ENCODE assay signal across 13 mouse cellular contexts in genomic region chr7:37474284-37474683, GRCm38 (mm10).
"Had no signal": no experiment of that assay in that cellular context is flagged by ENCODE, and none has a peak within 500 bp of the region (broad histone marks: within the 10 kb centered on the region; RNA-seq: fewer than 3 reads in every experiment).

No protein-coding gene starts in this region.

- H3K27ac ChIP-seq: limb, embryonic 13.5 days; liver, embryonic 14.5 days; neural tube, embryonic 13.5 days had no signal

- H3K9ac ChIP-seq: limb, embryonic 13.5 days; liver, embryonic 14.5 days; neural tube, embryonic 13.5 days had no signal

- H3K4me3 ChIP-seq: limb, embryonic 13.5 days; neural tube, embryonic 13.5 days had no signal

- ATAC-seq: intestine, embryonic 16.5 days; midbrain, embryonic 16.5 days had no signal

- H3K4me1 ChIP-seq: limb, embryonic 13.5 days had no signal

- H3K36me3 ChIP-seq: limb, embryonic 13.5 days had no signal

- H3K27me3 ChIP-seq: neural tube, embryonic 13.5 days had no signal

- H3K9me3 ChIP-seq: limb, embryonic 13.5 days; neural tube, embryonic 13.5 days had no signal

- DNase-seq: kidney, postnatal 10 days; left cerebral cortex, postnatal 4 days; lung, adult 18-20 months; retina, postnatal 1 day; right cerebral cortex, postnatal 4 days; spleen, adult 18-20 months; thymus, postnatal 36 days had no signal

- H3K4me2 ChIP-seq: limb, embryonic 13.5 days; midbrain, embryonic 11.5 days; neural tube, embryonic 13.5 days had no signal
